Mouse (Mus musculus): ENCODE measurements around the gene Smpd2.

GRCm38 (mm10) chr10:41472962-41473481, 17.1 kb downstream of the Smpd2 start:
- TF ChIP-seq CTCF (conservative IDR thresholded peaks at IDR 0.05 in 1 of 2, IDR thresholded peaks at IDR 0.05 in 1 of 2; ENCODE audit: low read depth in 2 of 2, low read length in 2 of 2) (no peak), ZNF384 (IDR thresholded peaks at IDR 0.05; ENCODE audit: low read depth, low read length) (no peak), EP300 (IDR thresholded peaks at IDR 0.05; ENCODE audit: low read length) (no peak), JUND (conservative IDR thresholded peaks at IDR 0.05; ENCODE audit: low read depth, low read length) (no peak), NELFE (IDR thresholded peaks at IDR 0.05; ENCODE audit: low read depth, low read length) (no peak)

All from CH12.LX (cell line).